Mouse (Mus musculus): ENCODE data around the gene Olfr517. TPM values are rescaled to one million over a fixed set of nuclear protein-coding genes. Genes with fewer than 3 reads are reported as not detected.

The Olfr517 gene
- not detected in 2 replicates for polyA plus RNA-seq (2015; fragmentation: Nextera tagmentation; extraction: Ambion mirVana)

DNA sequence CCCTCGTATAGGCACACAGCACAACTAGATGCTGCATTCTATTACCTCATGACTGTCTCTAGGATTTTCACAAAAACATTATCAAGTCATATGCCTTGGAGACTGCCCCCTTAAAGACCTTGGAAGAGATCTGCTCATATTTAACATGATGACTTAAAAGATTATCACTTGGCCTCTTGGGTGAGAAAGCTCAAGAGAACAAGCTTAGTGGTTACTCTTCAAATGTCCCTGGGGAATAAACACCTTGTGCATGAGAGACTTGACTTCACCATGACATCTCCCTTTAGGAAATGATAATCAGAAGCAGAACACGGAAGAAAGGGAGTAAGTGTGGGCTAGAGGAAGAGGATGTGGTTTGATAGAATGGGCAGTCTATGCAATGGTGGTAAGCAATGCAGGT lies at the start of gene Olfr517:
Gene Olfr517, minus strand, starts transcription at position 101 of the 400 bp plus-strand sequence.
- Histone ChIP-seq H3K4me1 (no peaks in the 10 kb centered on the region), H3K4me3 (no peak within 1 kb of the TSS), H3K9ac (no peak within 1 kb of the TSS), H3K36me3 (no peaks in the 10 kb centered on the region), H3K27ac (replicated peaks) (no peak within 1 kb of the TSS), H3K27me3 (replicated peaks) (no peaks in the 10 kb centered on the region), H3K4me2 (no peak within 1 kb of the TSS), H3K9me3 (no peaks in the 10 kb centered on the region)
- ATAC-seq (ENCODE audit: extremely low read depth, insufficient number of reproducible peaks, low FRiP score, low TSS enrichment): no peak
- 53% methylated on average over 2 of the region's 2 CpGs for WGBS

DNA sequence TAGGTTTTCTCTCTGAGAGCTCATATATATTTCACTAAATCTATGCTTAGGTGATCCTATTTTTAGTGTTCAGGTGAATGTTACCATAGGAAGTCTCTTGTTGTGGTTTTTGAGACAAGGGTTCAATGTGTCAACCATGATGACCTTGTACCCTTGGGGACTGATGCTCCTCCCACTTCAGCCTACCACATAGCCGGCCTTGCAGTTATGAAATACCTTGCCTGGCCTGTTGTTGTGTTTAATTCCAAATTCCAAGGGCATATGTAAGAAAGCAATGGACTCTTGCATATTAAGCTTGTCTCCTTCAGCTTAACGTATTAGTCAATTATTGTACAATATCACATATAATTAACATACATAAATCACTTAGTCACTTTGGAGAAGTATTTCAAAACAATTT lies 31.8 kb upstream of the Olfr517 start:
- H3K27me3 ChIP-seq (replicated peaks): no peaks in the 10 kb centered on the region
- H3K9ac ChIP-seq: no peak overlapping the region
- whole genome bisulfite sequencing: 64% methylated on average over 2 of the region's 2 CpGs
- no peaks in the 10 kb centered on the region for H3K4me1 ChIP-seq
- H3K27ac ChIP-seq (replicated peaks): no peak overlapping the region
- ATAC-seq (ENCODE audit: extremely low read depth, insufficient number of reproducible peaks, low FRiP score, low TSS enrichment): no peak
- no peak overlapping the region for H3K4me3 ChIP-seq
- no peaks in the 10 kb centered on the region for H3K9me3 ChIP-seq
- H3K36me3 ChIP-seq: no peaks in the 10 kb centered on the region
- no peak overlapping the region for H3K4me2 ChIP-seq

DNA sequence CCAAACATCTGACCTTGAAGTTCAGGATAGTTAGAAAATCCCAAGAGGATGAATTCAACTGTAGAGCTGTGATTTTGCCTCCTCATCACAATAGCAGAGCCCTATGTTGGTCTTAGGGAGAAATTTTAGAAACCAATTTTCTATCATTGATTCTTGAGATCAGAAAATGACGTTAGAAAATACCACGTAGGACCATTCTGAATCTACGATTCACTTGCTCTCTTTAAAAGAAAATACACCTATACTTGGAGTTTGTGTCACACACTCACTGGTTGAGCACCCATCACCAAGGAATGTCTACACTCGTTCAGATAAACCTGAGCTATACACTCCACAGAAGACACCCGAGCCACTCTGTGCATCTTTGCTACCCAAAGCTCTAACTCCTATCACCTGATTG lies 22.1 kb upstream of the Olfr517 start, which contains the start of gene Olfr519:
Gene Olfr519, minus strand, starts transcription at position 101 of the 400 bp plus-strand sequence.
- WGBS: 68% methylated on average over 5 of the region's 5 CpGs
- no peaks in the 10 kb centered on the region for H3K4me1 ChIP-seq
- no peak for ATAC-seq (ENCODE audit: extremely low read depth, insufficient number of reproducible peaks, low FRiP score, low TSS enrichment)
- no peaks in the 10 kb centered on the region for H3K9me3 ChIP-seq
- no peak within 1 kb of the TSS for H3K27ac ChIP-seq (replicated peaks)
- H3K4me3 ChIP-seq: no peak within 1 kb of the TSS
- no peaks in the 10 kb centered on the region for H3K27me3 ChIP-seq (replicated peaks)
- no peaks in the 10 kb centered on the region for H3K36me3 ChIP-seq
- no peak within 1 kb of the TSS for H3K9ac ChIP-seq
- H3K4me2 ChIP-seq: no peak within 1 kb of the TSS

DNA sequence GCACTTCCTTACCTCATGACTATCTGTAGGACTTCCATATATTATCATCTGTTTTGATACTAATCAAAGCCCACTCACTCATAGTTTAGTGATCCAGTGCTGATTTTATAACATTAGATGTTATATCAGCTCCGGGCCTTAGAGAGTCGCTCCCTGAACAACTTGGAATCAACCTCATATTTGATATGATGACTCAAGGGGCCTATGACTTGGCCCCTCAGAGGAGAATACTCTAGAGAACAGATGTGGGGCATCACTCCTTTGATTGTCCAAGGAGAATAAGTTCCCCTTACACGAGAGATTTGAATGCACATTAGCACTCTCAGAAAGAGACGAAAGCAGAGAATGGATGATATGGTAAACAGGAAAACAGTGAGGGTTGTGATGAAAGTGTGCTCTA lies 12.7 kb upstream of the Olfr517 start, which contains the start of gene Olfr518:
Gene Olfr518, minus strand, starts transcription at position 101 of the 400 bp plus-strand sequence.
- Histone ChIP-seq H3K4me2 (no peak within 1 kb of the TSS), H3K4me3 (no peak within 1 kb of the TSS), H3K9ac (no peak within 1 kb of the TSS), H3K36me3 (no peaks in the 10 kb centered on the region), H3K27me3 (replicated peaks) (no peaks in the 10 kb centered on the region), H3K9me3 (no peaks in the 10 kb centered on the region), H3K4me1 (no peaks in the 10 kb centered on the region), H3K27ac (replicated peaks) (no peak within 1 kb of the TSS)
- ATAC-seq (ENCODE audit: extremely low read depth, insufficient number of reproducible peaks, low FRiP score, low TSS enrichment): no peak
- 70% methylated on average over 4 of the region's 4 CpGs for WGBS

DNA sequence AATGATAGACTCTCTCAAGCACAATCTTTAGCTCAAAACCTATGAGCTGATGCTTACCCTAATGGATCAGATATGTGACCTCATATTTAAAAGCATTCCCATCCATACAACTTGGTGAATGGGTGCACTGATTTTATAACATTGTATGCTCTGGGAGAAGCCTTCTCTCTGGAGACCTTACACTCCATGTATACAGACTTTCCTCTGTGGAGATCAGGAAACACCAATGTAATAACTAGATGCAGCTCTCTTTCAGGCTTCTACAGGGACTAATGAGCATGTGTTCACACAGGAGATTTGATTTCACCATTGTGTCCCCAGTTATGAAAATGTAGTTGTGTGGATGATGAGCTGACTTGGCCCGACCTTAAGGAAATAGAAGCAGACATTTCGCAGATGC lies 21.8 kb downstream of the Olfr517 start, which contains the start of gene Olfr516:
Gene Olfr516, minus strand, starts transcription at position 101 of the 400 bp plus-strand sequence.
- Histone ChIP-seq H3K36me3 (no peaks in the 10 kb centered on the region), H3K9me3 (no peaks in the 10 kb centered on the region), H3K9ac (no peak within 1 kb of the TSS), H3K27ac (replicated peaks) (no peak within 1 kb of the TSS), H3K4me2 (no peak within 1 kb of the TSS), H3K4me3 (no peak within 1 kb of the TSS), H3K27me3 (replicated peaks) (no peaks in the 10 kb centered on the region), H3K4me1 (no peaks in the 10 kb centered on the region)
- 84% methylated on average over 2 of the region's 2 CpGs for WGBS
- ATAC-seq (ENCODE audit: extremely low read depth, insufficient number of reproducible peaks, low FRiP score, low TSS enrichment): no peak

DNA sequence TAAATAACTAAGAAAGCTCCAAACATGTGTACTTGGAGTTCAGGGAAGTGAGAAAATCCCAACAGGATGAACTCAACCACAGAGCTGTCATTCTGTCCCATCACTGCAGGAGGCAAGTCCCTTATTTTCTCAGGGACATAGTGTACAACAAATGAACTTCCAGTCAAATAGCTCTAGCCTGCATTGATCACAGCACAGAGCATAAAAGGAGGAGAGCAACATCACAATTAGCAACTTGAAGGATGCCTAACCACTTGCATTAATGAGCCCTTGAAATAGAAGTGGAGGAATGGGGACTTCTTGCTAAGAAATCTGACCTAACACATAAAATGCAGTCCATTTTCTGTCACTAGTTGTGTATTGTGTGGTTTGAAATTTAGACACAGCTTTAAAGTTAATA lies 46.3 kb downstream of the Olfr517 start, which contains the start of gene Olfr514:
Gene Olfr514, minus strand, starts transcription at position 101 of the 400 bp plus-strand sequence.
- Histone ChIP-seq H3K4me2 (no peak within 1 kb of the TSS), H3K27me3 (replicated peaks) (no peaks in the 10 kb centered on the region), H3K36me3 (no peaks in the 10 kb centered on the region), H3K9me3 (peaks cover 4% of the 10 kb centered on the region; the same call in 1 of the 2 replicates), H3K4me1 (no peaks in the 10 kb centered on the region), H3K4me3 (no peak within 1 kb of the TSS), H3K27ac (replicated peaks) (no peak within 1 kb of the TSS), H3K9ac (no peak within 1 kb of the TSS)
- no peak for ATAC-seq (ENCODE audit: extremely low read depth, insufficient number of reproducible peaks, low FRiP score, low TSS enrichment)

Other genes starting within 250 kb of the Olfr517 start
- not detected in 2 replicates for gene Olfr508, start 242.4 kb downstream of the Olfr517 start, polyA plus RNA-seq (2015; fragmentation: Nextera tagmentation; extraction: Ambion mirVana)
- not detected in 2 replicates for gene Olfr509, start 220.5 kb downstream of the Olfr517 start, polyA plus RNA-seq (2015; fragmentation: Nextera tagmentation; extraction: Ambion mirVana)
- gene Olfr510, start 206.0 kb downstream of the Olfr517 start, polyA plus RNA-seq (2015; fragmentation: Nextera tagmentation; extraction: Ambion mirVana): not detected in 2 replicates
- gene Olfr512, start 159.1 kb downstream of the Olfr517 start, polyA plus RNA-seq (2015; fragmentation: Nextera tagmentation; extraction: Ambion mirVana): not detected in 2 replicates
- not detected in 2 replicates for gene Olfr513, start 121.4 kb downstream of the Olfr517 start, polyA plus RNA-seq (2015; fragmentation: Nextera tagmentation; extraction: Ambion mirVana)
- gene Olfr514, start 46.4 kb downstream of the Olfr517 start, polyA plus RNA-seq (2015; fragmentation: Nextera tagmentation; extraction: Ambion mirVana): not detected in 2 replicates
- not detected in 2 replicates for gene Olfr516, start 21.9 kb downstream of the Olfr517 start, polyA plus RNA-seq (2015; fragmentation: Nextera tagmentation; extraction: Ambion mirVana)
- not detected in 2 replicates for gene Olfr518, start 12.6 kb upstream of the Olfr517 start, polyA plus RNA-seq (2015; fragmentation: Nextera tagmentation; extraction: Ambion mirVana)
- not detected in 2 replicates for gene Olfr519, start 22.0 kb upstream of the Olfr517 start, polyA plus RNA-seq (2015; fragmentation: Nextera tagmentation; extraction: Ambion mirVana)
- 8.7 and 9.0 TPM in 2 replicates for gene Nlrp10, start 57.8 kb upstream of the Olfr517 start, polyA plus RNA-seq (2015; fragmentation: Nextera tagmentation; extraction: Ambion mirVana)
- 54.0 and 55.4 TPM in 2 replicates for gene Eif3f, start 62.0 kb upstream of the Olfr517 start, polyA plus RNA-seq (2015; fragmentation: Nextera tagmentation; extraction: Ambion mirVana)
- 0.62 and 0.78 TPM in 2 replicates for gene Tub, start 78.0 kb upstream of the Olfr517 start, polyA plus RNA-seq (2015; fragmentation: Nextera tagmentation; extraction: Ambion mirVana)
- gene Ric3, start 211.0 kb upstream of the Olfr517 start, polyA plus RNA-seq (2015; fragmentation: Nextera tagmentation; extraction: Ambion mirVana): 0.75 and 0.82 TPM in 2 replicates